Comparison of ENCODE assay signal across 8 mouse cellular contexts in genomic region chr19:4711601-4712155, GRCm38 (mm10). TPM values are rescaled to one million over a fixed set of nuclear protein-coding genes. Genes with fewer than 3 reads are reported as not detected.
DNase-seq lines count a peak whose midpoint lies in the region; TF ChIP-seq lines count a peak whose summit lies in the region.

No protein-coding gene starts in this region.

- no peaks in the 10 kb centered on the region for H3K36me3 ChIP-seq in limb, embryonic 10.5 days

- H3K27ac ChIP-seq in gastrocnemius, adult 2 months = no peak overlapping the region
- peak overlapping the region; percentile 89 for H3K27ac ChIP-seq in limb, embryonic 10.5 days

- peaks cover 60% of the 10 kb centered on the region for H3K27me3 ChIP-seq in limb, embryonic 10.5 days (ENCODE audit: low read depth, poor library complexity, severe bottlenecking)

- no peak for DNase-seq in gastrocnemius, adult 2 months
- no peak for DNase-seq in gastrocnemius, adult 8-10 months (ENCODE audit: low spot score in 2 of 2)
- DNase-seq in thymus, postnatal 4 days = peak; percentile 20
- no peak for DNase-seq in thymus, adult 18-20 months
- DNase-seq in limb, embryonic 10.5 days (ENCODE audit: low spot score) = peak; percentile 74
- peak; percentile 83 for DNase-seq in retina, embryonic 14.5 days (ENCODE audit: low spot score)
- DNase-seq in gastrocnemius, postnatal 10 days = no peak
- DNase-seq in adrenal gland, adult 8-10 months = no peak

- peak overlapping the region; percentile 68 for H3K4me3 ChIP-seq in gastrocnemius, adult 2 months
- H3K4me3 ChIP-seq in limb, embryonic 10.5 days = peak overlapping the region; percentile 77

- H3K9me3 ChIP-seq in limb, embryonic 10.5 days (replicated peaks) = no peaks in the 10 kb centered on the region

- no peak for TF ChIP-seq CTCF in gastrocnemius, adult 2 months (IDR thresholded peaks at IDR 0.05)

- under 1% methylated on average over 59 of the region's 65 CpGs for WGBS in limb, embryonic 10.5 days

- peaks cover 32% of the 10 kb centered on the region for H3K4me1 ChIP-seq in limb, embryonic 10.5 days

- intact Hi-C loops in gastrocnemius, adult 2 months (cut with DNase I) = no loop called here

RNA-seq across cellular contexts. Expression of gene Sptbn2, which starts 0.7 kb away (rescaled TPM):
- under 1 TPM in 1 of 2 experiments, not detected in 1; 0.03 TPM for total RNA-seq in gastrocnemius, adult 2 months (2021)
- total RNA-seq in gastrocnemius, adult 8-10 months (2022) = under 1 TPM in 3 of 4 experiments, not detected in 1; 0.04 to 0.10 (median 0.07) TPM
- polyA plus RNA-seq in limb, embryonic 10.5 days (2016; fragmentation: Nextera tagmentation; extraction: Ambion mirVana) = 3.4 and 4.2 TPM in 2 replicates
- 1 to 10 TPM in 1 of 2 experiments, under 1 TPM in 1; 0.96 to 1.1 TPM for total RNA-seq in gastrocnemius, postnatal 10 days (2021)
- total RNA-seq in adrenal gland, adult 8-10 months (2022) = 1 to 10 TPM in 3 of 4 experiments, under 1 TPM in 1; 0.99 to 3.5 (median 1.6) TPM

RNA-seq across cellular contexts. Expression of gene Gm960, which starts 13.2 kb away (rescaled TPM):
- total RNA-seq in gastrocnemius, adult 2 months (2021) = under 1 TPM in 1 of 2 experiments, not detected in 1; 0.11 TPM
- not detected for total RNA-seq in gastrocnemius, adult 8-10 months (2022)
- polyA plus RNA-seq in limb, embryonic 10.5 days (2016; fragmentation: Nextera tagmentation; extraction: Ambion mirVana) = 1.5 and 4.5 TPM in 2 replicates
- 1 to 10 TPM in 1 of 2 experiments, under 1 TPM in 1; 0.20 to 1.0 TPM for total RNA-seq in gastrocnemius, postnatal 10 days (2021)
- 1 to 10 TPM in 1 of 4 experiments, under 1 TPM in 2, not detected in 1; 0.67 to 1.0 (median 0.94) TPM for total RNA-seq in adrenal gland, adult 8-10 months (2022)

RNA-seq across cellular contexts. Expression of gene Rbm4b, which starts 44.6 kb away (rescaled TPM):
- total RNA-seq in gastrocnemius, adult 2 months (2021) = 1 to 10 TPM; 2.1 to 2.7 TPM
- total RNA-seq in gastrocnemius, adult 8-10 months (2022) = 1 to 10 TPM; 2.0 to 2.9 (median 2.7) TPM
- 87.3 and 113 TPM in 2 replicates for polyA plus RNA-seq in limb, embryonic 10.5 days (2016; fragmentation: Nextera tagmentation; extraction: Ambion mirVana)
- total RNA-seq in gastrocnemius, postnatal 10 days (2021) = 1 to 10 TPM; 2.5 to 4.6 TPM
- 10 to 100 TPM; 14.3 to 16.5 (median 16.1) TPM for total RNA-seq in adrenal gland, adult 8-10 months (2022)

Comparison
In these comparisons a context has a peak if more than half of its experiments do, and no peak if none do; other contexts are left out.
1. DNase-seq: peak in thymus, postnatal 4 days (single experiment), limb, embryonic 10.5 days (single experiment) and retina, embryonic 14.5 days (single experiment); none in gastrocnemius, adult 2 months (single experiment), gastrocnemius, adult 8-10 months (0 of 2), thymus, adult 18-20 months (0 of 2), gastrocnemius, postnatal 10 days (single experiment) and adrenal gland, adult 8-10 months (single experiment).